Mouse (Mus musculus): ENCODE measurements around the gene Fam155a.

DNA sequence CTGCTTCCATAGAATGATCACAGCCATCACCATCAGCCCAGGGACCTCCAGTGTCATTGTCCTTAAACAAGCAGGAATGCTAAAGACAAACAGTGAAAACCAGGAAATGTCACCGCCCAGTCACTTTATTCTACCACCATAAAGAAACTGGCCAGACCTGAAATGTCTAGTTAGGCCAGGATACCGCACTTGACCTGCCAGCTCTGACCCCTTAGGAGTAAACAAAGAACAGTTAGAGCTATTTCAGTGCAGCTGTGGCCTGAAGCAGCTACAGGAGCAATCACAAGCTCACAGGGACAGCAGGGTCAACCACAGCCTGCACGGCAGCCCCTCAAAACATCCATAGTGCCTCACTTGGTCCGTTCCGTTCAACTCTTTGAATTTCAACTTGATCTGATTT is 599.1 kb downstream of the Fam155a start:
- TF ChIP-seq POLR2A (IDR thresholded peaks at IDR 0.05; ENCODE audit: insufficient read length, low read depth) (no peak), USF1 (IDR thresholded peaks at IDR 0.05; ENCODE audit: low read depth) (no peak), TCF3 (IDR thresholded peaks at IDR 0.05; ENCODE audit: insufficient read length, low read depth) (no peak), MAX (IDR thresholded peaks at IDR 0.05; ENCODE audit: low read depth) (no peak), MYOG (IDR thresholded peaks at IDR 0.05; ENCODE audit: control insufficient read depth in 1 of 3, insufficient read depth in 1 of 3, insufficient read length in 2 of 3, low read depth in 2 of 3) (no peak), CEBPB (IDR thresholded peaks at IDR 0.05; ENCODE audit: insufficient read depth, poor library complexity, severe bottlenecking) (no peak), TCF12 (IDR thresholded peaks at IDR 0.05; ENCODE audit: insufficient read depth, poor library complexity, severe bottlenecking) (no peak)

Data from myocyte (in vitro differentiated cells).